Mouse (Mus musculus) midbrain, embryonic 13.5 days (tissue): Measurements from ENCODE around the gene Dis3l2. TPM values are rescaled to one million over a fixed set of nuclear protein-coding genes. Genes with fewer than 3 reads are reported as not detected.

Source experiments
- ATAC-seq: fragments of 200-750 bp; cut with Nextera tagmentation; 2 replicates; pipeline ENCODE4 v1.8.0; 2017; ENCODE audit warnings: mild to moderate bottlenecking, moderate TSS enrichment, moderate library complexity
- H3K27ac ChIP-seq: fragments of 300-500 bp; sonication (generic); 2 replicates; pipeline ENCODE4 v1.5.1; 2015; ENCODE audit warnings: inconsistent platforms, mild to moderate bottlenecking, moderate library complexity
- H3K27me3 ChIP-seq: fragments of 300-500 bp; sonication (generic); 2 replicates; pipeline ENCODE4 v1.6.1; 2015; ENCODE audit warnings: mild to moderate bottlenecking, inconsistent platforms
- H3K36me3 ChIP-seq: fragments of 300-500 bp; sonication (generic); 2 replicates; pipeline ENCODE4 v1.6.1; 2015; ENCODE audit warnings: mild to moderate bottlenecking, inconsistent platforms
- H3K4me1 ChIP-seq: fragments of 300-500 bp; sonication (generic); replicated peaks from 2 replicates; pipeline ENCODE4 v1.6.1; 2015; ENCODE audit warnings: inconsistent platforms
- H3K4me2 ChIP-seq: fragments of 300-500 bp; sonication (generic); replicated peaks from 2 replicates; pipeline ENCODE4 v1.6.1; 2015; ENCODE audit warnings: moderate library complexity, mild to moderate bottlenecking, inconsistent platforms
- H3K4me3 ChIP-seq: fragments of 300-500 bp; sonication (generic); replicated peaks from 2 replicates; pipeline ENCODE4 v1.5.1; 2015; ENCODE audit warnings: mild to moderate bottlenecking, inconsistent platforms
- H3K9ac ChIP-seq: fragments of 300-500 bp; sonication (generic); replicated peaks from 2 replicates; pipeline ENCODE4 v1.6.1; 2015; ENCODE audit warnings: mild to moderate bottlenecking, inconsistent platforms
- H3K9me3 ChIP-seq: fragments of 300-500 bp; sonication (generic); 2 replicates; pipeline ENCODE4 v1.6.1; 2016; ENCODE audit warnings: mild to moderate bottlenecking, inconsistent platforms
- WGBS: fragments of 180-500 bp; shearing (Covaris S2); methylation state at CpG from one replicate; pipeline ENCODE4 v1.1.7; 2015; 5-methylcytosine and 5-hydroxymethylcytosine counted together
- polyA plus RNA-seq: library from polyadenylated mRNA; unstranded; fragments of >200 nt; fragmentation: Nextera tagmentation; extraction: Ambion mirVana; gene quantifications from 2 replicates; pipeline ENCODE4 v1.2.1, GENCODE M21; 2015

Dis3l2 gene
- polyA plus RNA-seq, 1 experiment from 2014 or later: 43.2 TPM

GRCm38 (mm10) chr1:86696948-86697347, 6.7 kb upstream of the Dis3l2 start:
- Histone ChIP-seq H3K27ac (no peak overlapping the region), H3K27me3 (no peaks in the 10 kb centered on the region), H3K9me3 (no peaks in the 10 kb centered on the region), H3K4me2 (no peak overlapping the region), H3K36me3 (no peaks in the 10 kb centered on the region), H3K4me1 (no peaks in the 10 kb centered on the region), H3K9ac (no peak overlapping the region), H3K4me3 (no peak overlapping the region)
- WGBS: 49% methylated on average over 7 of the region's 7 CpGs
- no peak for ATAC-seq

- no peaks in the 10 kb centered on the region for H3K27me3 ChIP-seq
- no peak overlapping the region for H3K27ac ChIP-seq
- H3K4me1 ChIP-seq: peaks cover 8% of the 10 kb centered on the region; the same call in 1 of the 2 replicates
- no peak overlapping the region for H3K4me3 ChIP-seq
- H3K36me3 ChIP-seq: no peaks in the 10 kb centered on the region
- ATAC-seq: no peak
- 30% methylated on average over 2 of the region's 2 CpGs for WGBS
- H3K4me2 ChIP-seq: no peak overlapping the region
- no peak overlapping the region for H3K9ac ChIP-seq
- no peaks in the 10 kb centered on the region for H3K9me3 ChIP-seq
These were observed 4.9 kb upstream of the Dis3l2 start for GRCm38 (mm10) chr1:86698721-86699120.

DNA sequence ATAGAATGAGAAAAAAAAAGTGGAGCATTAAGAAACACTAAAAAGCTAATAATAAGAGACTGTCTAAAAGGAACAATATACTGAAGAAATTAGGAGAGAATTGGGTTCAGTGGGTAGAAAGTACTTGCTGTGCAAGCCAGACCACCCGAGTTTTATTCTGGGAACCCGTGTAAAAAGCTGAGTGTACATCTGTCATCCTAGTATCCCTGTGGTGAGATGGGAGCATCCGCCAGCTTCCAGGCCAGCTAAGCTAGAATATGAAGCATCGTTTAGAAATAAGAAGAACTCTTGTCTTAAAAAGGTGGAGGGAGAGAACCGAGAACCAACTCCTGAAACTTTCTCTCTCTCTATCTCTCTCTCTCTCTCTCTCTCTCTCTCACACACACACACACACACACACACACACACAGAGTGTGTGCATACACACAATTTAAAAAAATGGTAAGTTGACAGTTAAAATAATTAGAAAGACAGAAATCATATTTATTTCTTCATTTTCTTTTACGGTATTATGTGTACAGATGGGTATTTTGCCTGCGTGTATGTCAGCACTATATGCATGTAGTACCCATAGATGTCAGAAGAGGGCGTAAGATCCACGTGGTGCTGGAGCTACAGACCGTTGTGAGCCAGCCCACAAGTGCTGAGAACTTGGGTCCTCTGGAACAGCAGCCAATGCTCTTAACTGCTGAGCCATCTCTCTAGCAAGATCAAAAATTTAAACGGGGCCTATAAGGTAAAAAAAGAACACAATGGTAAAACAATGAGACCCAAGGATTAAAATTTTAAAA, 4.1 kb upstream of the Dis3l2 start:
- ATAC-seq: no peak
- 70% methylated on average over 11 of the region's 11 CpGs for WGBS

GRCm38 (mm10) chr1:86700367-86700766, 3.2 kb upstream of the Dis3l2 start:
- Histone ChIP-seq H3K4me2 (no peak overlapping the region), H3K4me1 (peaks cover 19% of the 10 kb centered on the region), H3K36me3 (no peaks in the 10 kb centered on the region), H3K4me3 (no peak overlapping the region), H3K27ac (no peak overlapping the region), H3K27me3 (no peaks in the 10 kb centered on the region), H3K9ac (no peak overlapping the region), H3K9me3 (no peaks in the 10 kb centered on the region)
- no peak for ATAC-seq
- WGBS: 78% methylated on average over 7 of the region's 7 CpGs

More for the DNA sequence above, 4.1 kb upstream of the Dis3l2 start:
- Histone ChIP-seq H3K4me3 (no peak overlapping the region), H3K4me2 (no peak overlapping the region), H3K27ac (no peak overlapping the region), H3K4me1 (peaks cover 11% of the 10 kb centered on the region), H3K9me3 (no peaks in the 10 kb centered on the region), H3K9ac (no peak overlapping the region), H3K36me3 (no peaks in the 10 kb centered on the region), H3K27me3 (no peaks in the 10 kb centered on the region)

DNA sequence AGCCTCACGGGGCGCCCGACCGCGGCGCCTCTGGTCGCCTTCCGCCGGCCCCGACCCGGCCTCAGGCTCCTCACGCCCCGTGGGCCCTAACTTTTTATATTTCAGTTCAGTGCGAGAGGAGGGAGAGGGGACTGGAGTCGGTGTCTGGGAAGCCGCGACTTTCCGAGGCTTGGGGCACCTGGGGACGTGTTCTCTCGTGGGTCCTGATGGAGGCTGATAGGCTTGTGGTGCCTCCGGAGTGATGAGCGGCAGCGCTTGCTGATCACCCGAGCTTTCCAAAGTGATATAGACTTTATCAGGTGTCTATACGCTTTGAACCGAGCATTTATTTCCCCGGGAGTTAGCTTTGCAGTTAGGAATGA, 338 bp downstream of the Dis3l2 start:
- H3K9ac ChIP-seq: peak overlapping the region; percentile 92
- peak overlapping the region; percentile 90 for H3K27ac ChIP-seq
- peak overlapping the region; percentile 90 for H3K4me3 ChIP-seq
- WGBS: under 1% methylated on average over 26 of the region's 27 CpGs
- H3K27me3 ChIP-seq: no peaks in the 10 kb centered on the region
- ATAC-seq: no peak
- no peaks in the 10 kb centered on the region for H3K9me3 ChIP-seq
- H3K4me1 ChIP-seq: peaks cover 25% of the 10 kb centered on the region
- peak overlapping the region; percentile 68 for H3K4me2 ChIP-seq
- H3K36me3 ChIP-seq: no peaks in the 10 kb centered on the region

GRCm38 (mm10) chr1:86705461-86705860, 1.9 kb downstream of the Dis3l2 start:
- H3K27ac ChIP-seq: no peak overlapping the region
- no peak for ATAC-seq
- no peaks in the 10 kb centered on the region for H3K9me3 ChIP-seq
- H3K4me3 ChIP-seq: no peak overlapping the region
- 87% methylated on average over 3 of the region's 3 CpGs for WGBS
- H3K27me3 ChIP-seq: no peaks in the 10 kb centered on the region
- H3K4me2 ChIP-seq: peak overlapping the region; percentile 15; the same call in 1 of the 2 replicates
- peaks cover 25% of the 10 kb centered on the region for H3K4me1 ChIP-seq
- H3K36me3 ChIP-seq: no peaks in the 10 kb centered on the region
- no peak overlapping the region for H3K9ac ChIP-seq

DNA sequence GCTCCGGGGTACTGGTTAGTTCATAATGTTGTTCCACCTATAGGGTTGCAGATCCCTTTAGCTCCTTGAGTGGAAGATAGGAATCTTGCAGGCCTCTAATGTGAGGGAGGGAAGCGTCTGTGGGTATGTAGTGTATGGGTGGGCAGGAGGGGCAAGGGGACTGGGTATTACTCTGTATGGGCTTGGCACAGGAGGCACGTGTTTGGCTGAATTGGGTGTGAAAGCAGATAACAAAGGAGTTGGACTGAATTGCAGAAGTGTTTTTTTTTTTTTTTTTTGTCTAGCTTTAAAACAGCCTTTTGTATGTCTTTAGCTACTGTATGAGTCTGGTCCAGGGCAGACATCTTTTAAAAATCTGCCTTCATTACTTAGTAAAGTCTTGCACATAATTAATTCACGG, 5.9 kb downstream of the Dis3l2 start:
- no peak overlapping the region for H3K9ac ChIP-seq
- WGBS: 83% methylated on average over 4 of the region's 4 CpGs
- H3K27ac ChIP-seq: no peak overlapping the region
- no peak overlapping the region for H3K4me3 ChIP-seq
- H3K4me1 ChIP-seq: peaks cover 14% of the 10 kb centered on the region
- no peaks in the 10 kb centered on the region for H3K27me3 ChIP-seq
- no peaks in the 10 kb centered on the region for H3K36me3 ChIP-seq
- ATAC-seq: no peak
- H3K4me2 ChIP-seq: no peak overlapping the region
- H3K9me3 ChIP-seq: no peaks in the 10 kb centered on the region

DNA sequence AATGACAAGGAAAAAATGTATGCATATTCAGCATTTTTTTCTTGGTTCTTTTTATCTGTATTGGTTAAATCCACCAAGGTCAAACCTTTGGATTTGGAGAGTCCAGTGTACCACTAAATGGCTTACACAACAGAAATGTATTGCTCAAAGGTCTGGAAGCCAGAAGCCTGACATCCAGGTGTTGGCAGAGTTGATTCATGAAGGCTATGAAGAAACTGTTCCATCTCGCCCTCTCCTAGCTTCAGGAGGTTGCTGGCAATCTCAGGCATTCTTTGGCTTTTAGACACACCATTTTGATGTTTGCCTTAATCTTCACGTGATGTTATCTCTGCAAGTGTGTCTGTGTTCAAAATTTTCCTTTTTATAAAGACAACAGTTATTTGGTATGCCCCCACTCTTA, 8.4 kb downstream of the Dis3l2 start:
- no peak for ATAC-seq
- H3K27me3 ChIP-seq: no peaks in the 10 kb centered on the region

DNA sequence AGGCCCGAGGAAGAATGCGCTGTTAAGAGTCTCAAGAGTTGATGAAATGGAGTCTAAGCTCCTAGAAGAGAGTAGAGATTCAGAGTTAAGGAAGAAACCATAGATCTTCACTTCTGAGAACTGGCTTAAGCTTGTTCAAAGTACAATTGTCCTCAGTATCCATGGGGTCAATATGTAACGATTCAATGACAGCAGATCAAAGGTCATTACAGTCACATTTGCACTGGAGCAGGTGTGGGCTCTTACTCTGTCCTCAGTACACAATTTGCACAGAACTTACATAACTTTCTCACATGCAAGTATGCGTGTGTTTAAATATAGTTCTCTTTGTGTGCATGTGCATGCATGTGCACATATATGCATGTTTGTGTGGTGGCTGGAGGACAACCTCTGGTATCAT, 9.4 kb downstream of the Dis3l2 start:
- no peak overlapping the region for H3K4me3 ChIP-seq
- no peak for ATAC-seq
- H3K4me2 ChIP-seq: no peak overlapping the region
- H3K4me1 ChIP-seq: no peaks in the 10 kb centered on the region
- H3K27me3 ChIP-seq: no peaks in the 10 kb centered on the region
- 97% methylated on average over 4 of the region's 4 CpGs for WGBS
- H3K9me3 ChIP-seq: no peaks in the 10 kb centered on the region
- no peaks in the 10 kb centered on the region for H3K36me3 ChIP-seq
- H3K9ac ChIP-seq: no peak overlapping the region
- H3K27ac ChIP-seq: no peak overlapping the region

More for the DNA sequence above, 8.4 kb downstream of the Dis3l2 start:
- Histone ChIP-seq H3K4me3 (no peak overlapping the region), H3K27ac (no peak overlapping the region), H3K4me1 (no peaks in the 10 kb centered on the region), H3K9ac (no peak overlapping the region), H3K9me3 (no peaks in the 10 kb centered on the region), H3K36me3 (no peaks in the 10 kb centered on the region), H3K4me2 (no peak overlapping the region)
- WGBS: 95% methylated on average over 2 of the region's 2 CpGs

GRCm38 (mm10) chr1:86718190-86718589, 14.6 kb downstream of the Dis3l2 start:
- H3K9ac ChIP-seq: no peak overlapping the region

GRCm38 (mm10) chr1:86719391-86719790, 15.8 kb downstream of the Dis3l2 start:
- no peak for ATAC-seq
- Histone ChIP-seq H3K4me2 (no peak overlapping the region), H3K4me3 (no peak overlapping the region), H3K9ac (no peak overlapping the region), H3K9me3 (no peaks in the 10 kb centered on the region), H3K27me3 (no peaks in the 10 kb centered on the region), H3K27ac (no peak overlapping the region), H3K36me3 (no peaks in the 10 kb centered on the region), H3K4me1 (no peaks in the 10 kb centered on the region)
- WGBS: 86% methylated on average over 4 of the region's 4 CpGs

More at GRCm38 (mm10) chr1:86718190-86718589, 14.6 kb downstream of the Dis3l2 start:
- H3K27me3 ChIP-seq: no peaks in the 10 kb centered on the region
- no peak overlapping the region for H3K4me3 ChIP-seq
- no peak overlapping the region for H3K27ac ChIP-seq
- H3K4me2 ChIP-seq: no peak overlapping the region
- no peak for ATAC-seq
- WGBS: 97% methylated on average over 1 of the region's 1 CpGs
- H3K4me1 ChIP-seq: no peaks in the 10 kb centered on the region
- no peaks in the 10 kb centered on the region for H3K36me3 ChIP-seq
- H3K9me3 ChIP-seq: no peaks in the 10 kb centered on the region

DNA sequence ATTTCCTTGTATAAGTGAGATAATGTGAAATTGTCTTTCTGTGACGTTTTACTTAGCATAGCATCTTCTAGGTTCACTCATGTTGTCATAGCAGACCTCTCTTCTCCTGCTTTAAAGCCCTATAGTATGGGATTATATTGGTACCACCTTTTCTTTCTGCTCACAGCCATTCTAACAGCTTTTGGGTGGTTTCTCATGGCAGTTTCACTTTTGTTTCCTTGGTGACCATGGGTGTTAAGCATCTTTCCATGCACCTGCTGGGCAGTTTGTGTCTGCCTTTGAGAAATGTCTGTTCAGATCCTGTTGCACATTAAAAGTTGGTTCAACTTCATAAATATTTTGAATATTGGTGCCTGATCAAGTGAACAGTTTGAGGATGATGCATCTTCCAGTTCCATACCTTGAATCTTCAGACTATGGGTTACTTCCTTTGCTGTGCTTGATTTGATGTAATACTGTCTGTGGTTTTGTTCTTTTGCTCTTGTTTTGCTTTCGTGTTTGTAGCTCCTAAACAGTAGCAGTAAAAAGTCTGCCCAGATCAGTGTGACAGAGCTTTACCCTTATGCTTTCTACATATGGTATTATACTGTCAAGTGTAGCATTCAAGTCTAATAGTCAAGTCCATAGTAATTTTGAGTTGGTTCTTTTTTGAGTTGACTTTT, 29.7 kb downstream of the Dis3l2 start:
- WGBS: 84% methylated on average over 2 of the region's 2 CpGs
- Histone ChIP-seq H3K4me1 (no peaks in the 10 kb centered on the region), H3K36me3 (no peaks in the 10 kb centered on the region), H3K9ac (no peak overlapping the region), H3K4me2 (no peak overlapping the region), H3K4me3 (no peak overlapping the region), H3K27me3 (no peaks in the 10 kb centered on the region), H3K9me3 (no peaks in the 10 kb centered on the region; the same call in 1 of the 2 replicates), H3K27ac (no peak overlapping the region)
- no peak for ATAC-seq
